Mouse (Mus musculus) retina, embryonic 14.5 days (tissue): ENCODE data around the gene Gadd45a.

Source experiments
- DNase-seq: peaks from one replicate; pipeline ENCODE4 v3.0.0-alpha.2; 2015; ENCODE audit warnings: low spot score

The Gadd45a gene

GRCm38 (mm10) chr6:67036837-67037628 is at the start of gene Gadd45a:
TSS of gene Gadd45a (minus strand) at chr6:67037457.
- peak; percentile 97 for DNase-seq

GRCm38 (mm10) chr6:67085850-67086437 is 48.7 kb upstream of the Gadd45a start:
- DNase-seq = no peak

- no peak for DNase-seq
These were observed 47.2 kb upstream of the Gadd45a start for GRCm38 (mm10) chr6:67084465-67084864.

- no peak for DNase-seq
These were observed 43.9 kb upstream of the Gadd45a start for GRCm38 (mm10) chr6:67081141-67081540.

- DNase-seq = no peak
These were observed 40.8 kb upstream of the Gadd45a start for GRCm38 (mm10) chr6:67078076-67078475.

GRCm38 (mm10) chr6:67077477-67077876 is 40.2 kb upstream of the Gadd45a start:
- DNase-seq = no peak

GRCm38 (mm10) chr6:67076348-67076747 is 39.1 kb upstream of the Gadd45a start:
- DNase-seq = no peak

- DNase-seq = no peak
These were observed 37.6 kb upstream of the Gadd45a start for GRCm38 (mm10) chr6:67074868-67075267.

- no peak for DNase-seq
These were observed 36.7 kb upstream of the Gadd45a start for GRCm38 (mm10) chr6:67073929-67074328.

- no peak for DNase-seq
These were observed 36.2 kb upstream of the Gadd45a start for GRCm38 (mm10) chr6:67073446-67073845.

GRCm38 (mm10) chr6:67071615-67072014 is 34.4 kb upstream of the Gadd45a start:
- no peak for DNase-seq

GRCm38 (mm10) chr6:67069800-67070315 is 32.6 kb upstream of the Gadd45a start:
- peak; percentile 25 for DNase-seq

- DNase-seq = no peak
These were observed 32.0 kb upstream of the Gadd45a start for GRCm38 (mm10) chr6:67069219-67069762.

- no peak for DNase-seq
These were observed 22.8 kb upstream of the Gadd45a start for GRCm38 (mm10) chr6:67060057-67060456.

- no peak for DNase-seq
These were observed 20.9 kb upstream of the Gadd45a start for GRCm38 (mm10) chr6:67057991-67058696.

GRCm38 (mm10) chr6:67057574-67057973 is 20.3 kb upstream of the Gadd45a start:
- no peak for DNase-seq

- no peak for DNase-seq
These were observed 19.8 kb upstream of the Gadd45a start for GRCm38 (mm10) chr6:67056889-67057564.

GRCm38 (mm10) chr6:67056108-67056888 is 19.0 kb upstream of the Gadd45a start:
- no peak for DNase-seq

GRCm38 (mm10) chr6:67050063-67050462 is 12.8 kb upstream of the Gadd45a start:
- no peak for DNase-seq

GRCm38 (mm10) chr6:67049695-67050038 is 12.4 kb upstream of the Gadd45a start:
- DNase-seq = no peak
